Mouse (Mus musculus): ENCODE results near the gene Pum1.

Pum1 gene

DNA sequence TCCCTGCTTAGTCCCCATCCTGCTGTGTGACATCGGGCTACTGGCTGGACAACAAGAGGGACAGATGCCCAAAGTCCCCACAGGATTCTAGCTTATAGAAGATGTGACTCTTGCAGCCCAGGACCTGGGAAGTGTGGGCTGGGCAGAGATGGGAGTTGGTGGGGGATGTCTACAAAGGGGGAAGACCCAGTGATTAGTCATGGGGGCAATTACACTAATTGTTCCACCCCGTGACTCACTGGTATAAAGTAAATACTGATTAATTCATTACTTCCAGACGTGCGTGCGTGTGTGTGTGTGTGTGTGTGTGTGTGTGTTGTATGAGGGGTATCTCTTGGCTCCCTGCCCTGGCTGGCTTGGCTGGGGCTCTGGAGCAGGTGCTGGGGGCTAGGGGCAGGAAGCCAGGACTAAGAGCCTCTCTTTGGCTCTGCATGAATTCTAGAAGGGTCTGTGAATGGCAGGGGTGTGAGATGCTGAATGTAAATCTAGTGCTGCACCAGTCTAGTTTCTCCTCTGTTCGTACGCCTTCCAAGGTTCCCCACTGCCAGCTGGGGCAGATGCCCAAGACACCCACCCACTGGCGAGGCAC is 151.7 kb downstream of the Pum1 start:
- no peak for DNase-seq (ENCODE audit: low spot score in 2 of 2)

- DNase-seq (ENCODE audit: low spot score in 2 of 2) = no peak
Measured at GRCm38 (mm10) chr4:130815860-130816259, 152.7 kb downstream of the Pum1 start.

DNA sequence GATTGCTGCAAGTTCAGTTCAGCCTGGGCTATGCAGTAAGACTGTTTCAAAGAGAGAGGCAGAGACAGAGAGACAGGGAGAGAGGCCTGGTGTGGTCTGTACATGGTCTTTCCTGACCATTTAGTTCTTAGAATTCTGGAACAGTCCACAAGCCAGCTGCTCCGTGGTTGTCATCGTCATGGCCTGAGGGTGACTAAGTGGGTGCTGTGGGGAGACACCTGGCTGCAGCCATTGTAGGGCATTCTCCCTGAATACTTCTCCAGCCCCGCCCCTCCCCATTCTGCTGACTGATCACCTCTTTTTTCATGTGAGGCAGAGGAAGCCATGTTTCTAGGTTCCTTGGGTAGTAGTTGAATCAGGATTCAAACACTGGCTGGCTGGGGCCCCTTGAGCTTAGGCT is 156.7 kb downstream of the Pum1 start:
- no peak for DNase-seq (ENCODE audit: low spot score in 2 of 2)

DNA sequence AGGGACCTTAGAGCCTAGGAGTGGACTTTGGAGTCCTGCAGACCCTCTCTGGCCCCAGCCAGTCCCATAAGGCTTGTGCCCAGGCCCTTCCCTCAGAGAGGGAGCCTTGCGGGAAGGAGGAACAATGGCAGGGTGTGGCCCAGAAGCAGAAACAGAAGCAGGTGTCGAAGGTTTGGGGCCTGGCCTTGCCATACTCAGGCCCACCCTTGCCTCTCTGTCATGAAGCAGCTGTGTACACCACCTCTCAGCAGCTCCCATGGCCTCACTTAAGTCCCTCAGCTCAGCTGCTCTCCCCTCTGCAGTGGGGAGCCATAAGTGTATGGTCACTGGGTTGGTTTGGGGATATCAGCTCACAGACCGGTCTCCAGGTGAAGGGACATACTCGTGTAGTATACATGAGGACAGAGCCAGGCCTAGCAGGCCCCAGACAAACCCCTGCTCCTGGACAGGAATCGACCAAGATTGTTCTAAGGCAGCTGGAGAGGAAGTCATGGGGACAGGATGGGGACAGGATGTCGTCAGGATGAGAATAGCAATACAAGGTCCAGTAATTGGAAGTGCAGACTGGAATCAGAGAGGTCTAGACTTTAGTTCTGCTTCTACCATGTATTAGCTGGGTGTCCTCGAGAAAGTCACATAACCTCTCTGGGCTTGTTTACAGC is 157.6 kb downstream of the Pum1 start:
- no peak for DNase-seq (ENCODE audit: low spot score in 2 of 2)

DNA sequence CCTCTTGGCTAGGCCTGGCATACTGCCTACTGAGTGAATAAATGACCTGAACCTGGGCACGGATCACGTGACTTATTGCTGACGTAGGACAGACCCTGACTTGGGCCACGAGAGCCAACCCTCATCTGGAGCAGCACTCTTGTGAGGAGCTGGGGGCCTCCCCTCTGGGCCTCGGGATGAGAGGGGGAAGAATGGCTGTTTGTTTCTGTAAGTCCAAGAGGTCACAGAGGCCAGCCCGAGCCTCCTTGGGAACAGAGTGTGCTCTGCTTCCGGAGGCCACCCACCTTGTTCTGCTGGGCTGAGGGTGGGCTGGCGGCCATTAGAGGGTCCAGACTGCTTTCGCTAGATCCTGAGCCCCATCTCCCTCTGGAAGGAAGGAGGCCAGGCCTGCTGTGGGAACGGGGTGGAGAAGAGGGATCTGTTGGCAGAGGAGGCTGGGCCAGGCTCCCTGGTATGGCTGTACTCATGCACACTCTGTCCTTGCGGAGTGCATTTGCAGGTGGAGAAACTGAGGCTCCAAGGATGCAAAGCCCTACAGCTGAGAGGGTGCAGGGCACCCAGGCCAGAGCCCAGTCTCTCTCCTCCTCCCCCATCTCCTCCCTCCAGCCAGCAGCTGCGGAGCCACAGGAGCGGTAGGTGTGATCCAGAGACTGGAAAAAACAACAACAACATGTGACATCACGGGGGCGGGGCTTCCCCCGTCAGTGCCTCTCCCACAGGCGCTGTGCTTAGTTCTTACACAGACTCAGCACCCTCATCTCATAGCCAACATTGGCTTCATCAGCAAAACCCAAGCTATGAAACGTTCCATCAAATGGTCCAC is 165.9 kb downstream of the Pum1 start:
- DNase-seq (ENCODE audit: low spot score in 2 of 2) = no peak
